Mouse (Mus musculus): ENCODE measurements around the gene 1700034J05Rik. TPM values are rescaled to one million over a fixed set of nuclear protein-coding genes. Genes with fewer than 3 reads are reported as not detected.

Gene 1700034J05Rik
- polyA plus RNA-seq, 1 experiment from 2014 or later = 0.21 TPM

GRCm38 (mm10) chr6:146959908-146960680 is 5.9 kb upstream of the 1700034J05Rik start:
- no peak for ATAC-seq (ENCODE audit: insufficient read depth, low FRiP score)
- no peak overlapping the region for H3K9ac ChIP-seq (ENCODE audit: low read length)
- 60% methylated on average over 9 of the region's 9 CpGs for WGBS
- no peaks in the 10 kb centered on the region for H3K9me3 ChIP-seq (replicated peaks; ENCODE audit: control insufficient read depth, low read length)
- no peak overlapping the region for H3K27ac ChIP-seq (ENCODE audit: low read length)
- H3K4me2 ChIP-seq (ENCODE audit: low read depth, low read length) = no peak overlapping the region
- H3K27me3 ChIP-seq (ENCODE audit: control insufficient read depth, insufficient read depth, low read length) = no peaks in the 10 kb centered on the region
- peaks cover 11% of the 10 kb centered on the region for H3K4me1 ChIP-seq (ENCODE audit: control insufficient read depth, insufficient read depth, low read length)
- no peaks in the 10 kb centered on the region for H3K36me3 ChIP-seq (ENCODE audit: control insufficient read depth, insufficient read depth, low read length)
- no peak overlapping the region for H3K4me3 ChIP-seq (replicated peaks; ENCODE audit: low read length)

- H3K4me1 ChIP-seq (ENCODE audit: control insufficient read depth, insufficient read depth, low read length) = peaks cover 11% of the 10 kb centered on the region
- H3K36me3 ChIP-seq (ENCODE audit: control insufficient read depth, insufficient read depth, low read length) = no peaks in the 10 kb centered on the region
- no peak overlapping the region for H3K27ac ChIP-seq (ENCODE audit: low read length)
- no peaks in the 10 kb centered on the region for H3K9me3 ChIP-seq (replicated peaks; ENCODE audit: control insufficient read depth, low read length)
- no peak overlapping the region for H3K4me2 ChIP-seq (ENCODE audit: low read depth, low read length)
- no peaks in the 10 kb centered on the region for H3K27me3 ChIP-seq (ENCODE audit: control insufficient read depth, insufficient read depth, low read length)
- H3K9ac ChIP-seq (ENCODE audit: low read length) = no peak overlapping the region
- WGBS = 58% methylated on average over 1 of the region's 1 CpGs
- ATAC-seq (ENCODE audit: insufficient read depth, low FRiP score) = no peak
- no peak overlapping the region for H3K4me3 ChIP-seq (replicated peaks; ENCODE audit: low read length)
Observed at GRCm38 (mm10) chr6:146958694-146959093, 4.5 kb upstream of the 1700034J05Rik start.

GRCm38 (mm10) chr6:146956961-146957360 is 2.7 kb upstream of the 1700034J05Rik start:
- no peaks in the 10 kb centered on the region for H3K36me3 ChIP-seq (ENCODE audit: control insufficient read depth, insufficient read depth, low read length)
- H3K9ac ChIP-seq (ENCODE audit: low read length) = no peak overlapping the region
- WGBS = 81% methylated on average over 1 of the region's 1 CpGs
- H3K4me3 ChIP-seq (replicated peaks; ENCODE audit: low read length) = no peak overlapping the region
- H3K27me3 ChIP-seq (ENCODE audit: control insufficient read depth, insufficient read depth, low read length) = no peaks in the 10 kb centered on the region
- H3K27ac ChIP-seq (ENCODE audit: low read length) = no peak overlapping the region
- no peak for ATAC-seq (ENCODE audit: insufficient read depth, low FRiP score)
- peaks cover 11% of the 10 kb centered on the region for H3K4me1 ChIP-seq (ENCODE audit: control insufficient read depth, insufficient read depth, low read length)
- no peak overlapping the region for H3K4me2 ChIP-seq (ENCODE audit: low read depth, low read length)
- H3K9me3 ChIP-seq (replicated peaks; ENCODE audit: control insufficient read depth, low read length) = no peaks in the 10 kb centered on the region

GRCm38 (mm10) chr6:146955896-146956295 is 1.7 kb upstream of the 1700034J05Rik start:
- H3K4me2 ChIP-seq (ENCODE audit: low read depth, low read length) = no peak overlapping the region
- H3K4me1 ChIP-seq (ENCODE audit: control insufficient read depth, insufficient read depth, low read length) = peaks cover 6% of the 10 kb centered on the region
- H3K4me3 ChIP-seq (replicated peaks; ENCODE audit: low read length) = no peak overlapping the region
- no peaks in the 10 kb centered on the region for H3K9me3 ChIP-seq (replicated peaks; ENCODE audit: control insufficient read depth, low read length)
- no peak overlapping the region for H3K27ac ChIP-seq (ENCODE audit: low read length)
- H3K27me3 ChIP-seq (ENCODE audit: control insufficient read depth, insufficient read depth, low read length) = no peaks in the 10 kb centered on the region
- WGBS = 53% methylated on average over 12 of the region's 12 CpGs
- no peaks in the 10 kb centered on the region for H3K36me3 ChIP-seq (ENCODE audit: control insufficient read depth, insufficient read depth, low read length)
- ATAC-seq (ENCODE audit: insufficient read depth, low FRiP score) = peak; percentile 58; the same call in 1 of the 2 replicates
- H3K9ac ChIP-seq (ENCODE audit: low read length) = no peak overlapping the region

- Histone ChIP-seq H3K9me3 (replicated peaks; ENCODE audit: control insufficient read depth, low read length) (no peaks in the 10 kb centered on the region), H3K27ac (ENCODE audit: low read length) (no peak overlapping the region), H3K27me3 (ENCODE audit: control insufficient read depth, insufficient read depth, low read length) (no peaks in the 10 kb centered on the region), H3K4me3 (replicated peaks; ENCODE audit: low read length) (no peak overlapping the region), H3K36me3 (ENCODE audit: control insufficient read depth, insufficient read depth, low read length) (no peaks in the 10 kb centered on the region), H3K4me2 (ENCODE audit: low read depth, low read length) (no peak overlapping the region), H3K9ac (ENCODE audit: low read length) (no peak overlapping the region), H3K4me1 (ENCODE audit: control insufficient read depth, insufficient read depth, low read length) (peaks cover 7% of the 10 kb centered on the region)
- no peak for ATAC-seq (ENCODE audit: insufficient read depth, low FRiP score)
- WGBS = 56% methylated on average over 1 of the region's 1 CpGs
Observed at GRCm38 (mm10) chr6:146955475-146955874, 1.3 kb upstream of the 1700034J05Rik start.

- no peak overlapping the region for H3K9ac ChIP-seq (ENCODE audit: low read length)
- no peak overlapping the region for H3K4me3 ChIP-seq (replicated peaks; ENCODE audit: low read length)
- H3K36me3 ChIP-seq (ENCODE audit: control insufficient read depth, insufficient read depth, low read length) = no peaks in the 10 kb centered on the region
- no peak overlapping the region for H3K27ac ChIP-seq (ENCODE audit: low read length)
- peaks cover 16% of the 10 kb centered on the region for H3K4me1 ChIP-seq (ENCODE audit: control insufficient read depth, insufficient read depth, low read length)
- H3K9me3 ChIP-seq (replicated peaks; ENCODE audit: control insufficient read depth, low read length) = no peaks in the 10 kb centered on the region
- ATAC-seq (ENCODE audit: insufficient read depth, low FRiP score) = no peak
- no peak overlapping the region for H3K4me2 ChIP-seq (ENCODE audit: low read depth, low read length)
- 26% methylated on average over 1 of the region's 1 CpGs for WGBS
- no peaks in the 10 kb centered on the region for H3K27me3 ChIP-seq (ENCODE audit: control insufficient read depth, insufficient read depth, low read length)
Observed at GRCm38 (mm10) chr6:146950454-146950832, 3.8 kb downstream of the 1700034J05Rik start.

GRCm38 (mm10) chr6:146949682-146950453 is 4.4 kb downstream of the 1700034J05Rik start:
- 71% methylated on average over 10 of the region's 10 CpGs for WGBS
- peaks cover 22% of the 10 kb centered on the region for H3K4me1 ChIP-seq (ENCODE audit: control insufficient read depth, insufficient read depth, low read length)
- no peak for ATAC-seq (ENCODE audit: insufficient read depth, low FRiP score)

GRCm38 (mm10) chr6:146947186-146947585 is 7.0 kb downstream of the 1700034J05Rik start:
- H3K36me3 ChIP-seq (ENCODE audit: control insufficient read depth, insufficient read depth, low read length) = no peaks in the 10 kb centered on the region
- H3K4me1 ChIP-seq (ENCODE audit: control insufficient read depth, insufficient read depth, low read length) = peaks cover 24% of the 10 kb centered on the region
- H3K27me3 ChIP-seq (ENCODE audit: control insufficient read depth, insufficient read depth, low read length) = no peaks in the 10 kb centered on the region
- H3K27ac ChIP-seq (ENCODE audit: low read length) = no peak overlapping the region
- no peak overlapping the region for H3K9ac ChIP-seq (ENCODE audit: low read length)
- peak; percentile 41; the same call in 1 of the 2 replicates for ATAC-seq (ENCODE audit: insufficient read depth, low FRiP score)
- no peak overlapping the region for H3K4me3 ChIP-seq (replicated peaks; ENCODE audit: low read length)
- 54% methylated on average over 4 of the region's 4 CpGs for WGBS
- H3K9me3 ChIP-seq (replicated peaks; ENCODE audit: control insufficient read depth, low read length) = no peaks in the 10 kb centered on the region
- H3K4me2 ChIP-seq (ENCODE audit: low read depth, low read length) = no peak overlapping the region

More at GRCm38 (mm10) chr6:146949682-146950453, 4.4 kb downstream of the 1700034J05Rik start:
- H3K4me2 ChIP-seq (ENCODE audit: low read depth, low read length) = no peak overlapping the region
- no peak overlapping the region for H3K9ac ChIP-seq (ENCODE audit: low read length)
- no peak overlapping the region for H3K4me3 ChIP-seq (replicated peaks; ENCODE audit: low read length)
- H3K36me3 ChIP-seq (ENCODE audit: control insufficient read depth, insufficient read depth, low read length) = no peaks in the 10 kb centered on the region
- no peak overlapping the region for H3K27ac ChIP-seq (ENCODE audit: low read length)
- no peaks in the 10 kb centered on the region for H3K27me3 ChIP-seq (ENCODE audit: control insufficient read depth, insufficient read depth, low read length)
- H3K9me3 ChIP-seq (replicated peaks; ENCODE audit: control insufficient read depth, low read length) = no peaks in the 10 kb centered on the region
